Mouse (Mus musculus) layer of hippocampus, adult 11-12 months (tissue): ENCODE data around the gene Gdpd2.
A peak's percentile ranks its signal among the peaks of the same experiment; 100 is the strongest.

Experiments
- DNase-seq: peaks from one replicate; pipeline ENCODE4 v3.0.0; 2022; ENCODE audit warnings: low spot score

Gene Gdpd2

DNA sequence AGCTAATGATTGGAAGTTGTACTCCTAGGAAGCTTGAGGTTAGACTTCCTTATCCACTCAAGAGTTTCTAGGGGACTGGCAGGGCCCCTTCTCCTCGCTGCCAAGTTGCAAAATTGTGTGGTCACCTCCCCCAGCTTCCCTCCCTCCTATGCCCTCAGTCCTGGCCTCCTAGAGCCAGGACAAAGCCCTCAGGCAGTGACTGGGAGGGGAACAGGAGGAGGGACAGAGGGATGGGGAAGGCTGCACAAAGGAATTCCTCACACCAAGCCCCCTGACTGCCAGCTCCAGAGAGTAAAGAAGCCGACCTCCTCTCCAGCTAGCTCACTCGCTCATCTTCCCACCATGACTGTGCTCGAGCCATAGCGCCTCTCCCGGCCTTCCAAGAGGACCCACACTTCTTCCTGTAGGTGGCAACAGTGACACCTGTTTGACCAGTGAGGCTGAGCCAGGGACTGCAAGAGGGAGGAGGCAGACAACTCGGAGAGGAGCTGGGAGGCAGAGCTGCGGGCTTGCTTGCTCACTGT lies at the start of gene Gdpd2:
Gdpd2 (plus strand) TSS at position 209 of the 524 bp plus-strand sequence.
- DNase-seq = peak; percentile 7

- DNase-seq = no peak
These were observed 43.1 kb upstream of the Gdpd2 start for GRCm38 (mm10) chrX:100686527-100686926.

DNA sequence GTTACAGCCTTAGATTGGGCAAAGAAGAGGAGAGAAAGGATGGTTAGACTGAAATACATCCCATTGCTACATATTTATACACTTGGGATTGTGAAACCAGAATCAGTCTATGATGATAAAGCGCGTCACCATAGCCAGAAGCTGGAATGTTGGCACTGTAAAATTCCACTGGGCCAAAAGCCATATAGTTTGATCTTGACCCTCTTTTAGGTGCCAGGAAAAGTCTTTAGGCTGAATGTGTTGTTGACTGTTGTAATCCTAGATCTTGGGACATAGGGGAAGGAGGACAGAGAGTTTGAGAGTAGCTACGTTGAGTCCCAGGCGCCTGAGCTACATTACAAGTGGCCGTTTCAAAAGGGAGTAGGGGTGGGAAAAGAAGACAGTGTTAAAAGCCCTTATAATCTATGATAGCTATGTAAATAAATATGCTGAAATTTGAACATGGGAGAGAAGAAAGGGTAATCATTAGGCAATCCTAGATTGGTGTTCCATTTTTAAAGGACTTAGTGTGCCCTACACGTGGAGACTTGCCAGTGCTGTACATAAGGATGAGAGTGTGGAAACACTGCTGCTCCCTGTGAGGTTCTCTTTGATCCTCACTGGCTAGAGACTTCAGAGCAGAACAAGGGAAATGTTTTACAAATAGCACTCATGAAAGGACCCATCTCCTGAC lies 42.2 kb upstream of the Gdpd2 start:
- DNase-seq = no peak

DNA sequence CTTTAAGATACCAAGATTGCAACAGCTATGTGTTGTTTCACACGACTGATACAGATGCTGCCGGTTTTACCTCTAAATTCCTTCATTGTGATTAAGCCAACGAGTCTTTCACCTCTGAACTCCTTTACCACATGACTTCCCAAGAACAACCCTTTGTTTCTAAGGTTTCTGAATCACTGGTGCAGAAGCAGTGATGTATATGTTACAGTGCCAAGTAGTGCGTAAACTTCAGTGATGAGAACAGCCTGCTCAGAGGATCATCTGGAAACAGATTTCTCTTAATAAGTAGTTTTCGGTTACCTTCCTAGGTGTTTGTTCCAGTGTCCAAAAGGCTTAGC lies 41.7 kb upstream of the Gdpd2 start:
- no peak for DNase-seq

DNA sequence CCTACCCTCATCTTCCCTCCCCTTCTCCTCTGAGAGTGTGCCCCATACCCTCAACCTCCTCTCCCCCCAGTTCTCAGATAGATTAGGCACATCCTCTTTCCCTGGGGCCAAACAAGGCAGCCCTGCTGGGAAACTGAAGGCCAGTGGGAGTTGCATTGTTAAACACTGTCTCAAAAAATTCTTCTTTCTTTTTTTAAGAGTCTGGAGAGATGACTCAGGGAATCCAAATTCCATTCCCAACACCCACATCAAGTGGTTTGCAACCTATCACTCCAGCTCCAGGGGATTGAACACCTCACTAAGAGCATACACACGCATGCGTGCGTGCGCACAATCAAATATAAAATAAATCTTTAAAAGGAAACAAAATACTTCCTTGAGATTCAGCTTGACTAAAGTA lies 32.9 kb upstream of the Gdpd2 start:
- DNase-seq = no peak

- no peak for DNase-seq
These were observed 21.6 kb upstream of the Gdpd2 start for GRCm38 (mm10) chrX:100708032-100708431.

- no peak for DNase-seq
These were observed 13.5 kb upstream of the Gdpd2 start for GRCm38 (mm10) chrX:100716173-100716572.

GRCm38 (mm10) chrX:100728947-100729346 lies 726 bp upstream of the Gdpd2 start:
- no peak for DNase-seq

DNA sequence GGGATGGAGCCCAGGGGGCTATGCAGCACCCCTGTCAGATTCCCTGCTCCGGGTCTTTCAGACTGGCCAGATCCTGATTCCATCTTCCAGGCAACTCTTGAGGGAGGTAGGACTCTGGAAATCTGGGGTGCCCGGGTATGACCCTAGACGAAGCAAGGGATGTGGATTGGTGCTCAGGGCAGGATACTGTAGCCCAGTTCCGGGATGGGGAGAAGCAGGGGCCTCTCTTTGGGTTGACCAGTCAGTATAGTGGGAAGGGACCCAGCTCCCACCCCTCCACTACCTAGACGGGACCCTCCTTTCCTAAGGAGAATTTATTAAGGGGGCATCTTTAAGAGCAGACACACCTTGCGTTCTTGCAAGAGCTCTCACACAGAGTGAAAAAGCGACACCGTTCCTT lies 593 bp downstream of the Gdpd2 start:
- no peak for DNase-seq

DNA sequence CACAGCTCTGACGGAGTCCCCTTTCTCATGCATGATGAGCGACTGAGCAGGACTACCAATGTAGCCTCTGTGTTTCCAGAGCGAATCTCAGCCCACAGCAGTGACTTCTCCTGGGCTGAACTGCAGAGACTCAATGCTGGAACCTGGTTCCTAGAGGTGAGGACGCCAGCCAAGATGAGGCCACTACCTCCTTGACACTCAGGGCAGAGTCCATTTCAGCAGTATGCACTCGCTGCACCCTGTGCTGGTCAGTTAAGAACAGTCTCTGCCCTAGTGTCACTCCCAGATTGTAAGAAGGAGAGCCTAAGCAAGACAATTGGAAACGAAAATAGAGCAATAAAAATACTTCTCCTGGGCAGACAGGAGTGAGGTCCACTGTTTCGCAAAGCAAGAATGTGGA lies 4.7 kb downstream of the Gdpd2 start:
- no peak for DNase-seq

GRCm38 (mm10) chrX:100738918-100739317 lies 9.2 kb downstream of the Gdpd2 start:
- peak; percentile 76 for DNase-seq

GRCm38 (mm10) chrX:100739443-100739842 lies 9.8 kb downstream of the Gdpd2 start:
- DNase-seq = peak; percentile 18

- DNase-seq = peak; percentile 53
These were observed 11.1 kb downstream of the Gdpd2 start for GRCm38 (mm10) chrX:100740785-100741184.

- peak; percentile 91 for DNase-seq
These were observed 12.3 kb downstream of the Gdpd2 start for GRCm38 (mm10) chrX:100741940-100742339.

DNA sequence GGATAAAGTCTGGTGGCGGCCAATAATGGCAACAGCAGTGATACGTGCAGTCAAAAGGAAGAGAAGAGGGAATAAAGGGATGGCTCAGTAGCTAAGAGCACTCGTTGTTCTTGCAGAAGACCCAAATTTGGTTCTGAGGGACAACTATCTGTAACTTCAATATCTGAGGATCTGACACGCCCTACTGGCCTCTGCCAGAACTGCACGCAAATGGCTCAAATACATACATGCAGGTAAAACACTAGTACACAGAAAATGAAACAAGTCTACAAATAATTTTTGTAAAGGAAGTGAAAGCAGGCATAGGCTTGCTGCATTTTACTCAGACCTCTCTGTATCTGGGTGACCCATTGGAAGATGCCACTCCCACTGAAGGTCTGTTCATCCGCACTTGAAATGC lies 36.2 kb downstream of the Gdpd2 start:
- DNase-seq = no peak

GRCm38 (mm10) chrX:100767181-100767884 lies 37.7 kb downstream of the Gdpd2 start, which contains the start of gene Dlg3:
Dlg3 (plus strand) TSS chrX:100767722.
- peak; percentile 54 for DNase-seq

- no peak for DNase-seq
These were observed 38.4 kb downstream of the Gdpd2 start for GRCm38 (mm10) chrX:100767885-100768626.

DNA sequence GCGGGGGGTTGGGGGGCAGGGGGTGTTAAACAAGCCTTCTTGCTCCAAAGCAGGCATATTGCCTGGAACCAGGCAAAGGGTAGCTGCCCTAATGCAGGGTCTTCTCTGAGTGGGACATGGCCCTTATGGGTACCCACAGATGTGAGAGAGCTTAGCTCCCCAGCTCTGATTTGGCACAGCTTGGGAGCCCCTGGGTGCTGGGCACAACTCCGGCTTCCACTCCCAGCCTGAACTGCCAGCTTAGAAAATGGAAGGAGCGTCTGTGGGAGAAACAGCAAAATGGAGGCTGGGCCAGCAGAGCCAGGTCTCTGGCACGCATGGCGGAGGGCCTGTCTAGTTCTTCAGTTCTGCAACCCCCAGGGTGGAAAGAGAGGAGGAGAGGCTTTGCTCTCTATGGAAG lies 39.6 kb downstream of the Gdpd2 start:
- DNase-seq = no peak

DNA sequence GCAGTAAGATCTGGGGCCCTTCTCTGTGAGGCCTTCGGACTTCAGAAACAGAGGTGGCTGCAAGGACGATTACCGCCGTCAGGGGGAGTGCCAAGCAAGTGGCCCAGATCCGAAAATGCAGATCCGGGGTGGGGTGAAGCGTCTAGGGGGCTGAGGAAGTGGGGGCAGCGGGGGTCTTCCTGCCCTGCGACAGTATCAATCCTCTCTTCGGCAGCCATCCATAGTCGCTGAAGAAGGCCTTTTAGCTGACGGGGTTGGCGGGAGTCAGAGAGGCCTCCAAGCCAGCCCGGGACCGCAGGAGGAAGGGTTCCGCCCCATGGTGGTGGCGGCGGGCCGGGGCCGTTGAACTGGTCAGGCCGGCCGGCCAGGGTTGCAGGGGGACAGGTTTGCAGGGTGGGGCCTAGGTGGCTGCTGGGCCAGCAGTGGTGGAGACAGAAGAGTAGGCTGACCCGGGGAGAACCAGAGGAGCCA lies 44.7 kb downstream of the Gdpd2 start:
- DNase-seq = peak; percentile 47

DNA sequence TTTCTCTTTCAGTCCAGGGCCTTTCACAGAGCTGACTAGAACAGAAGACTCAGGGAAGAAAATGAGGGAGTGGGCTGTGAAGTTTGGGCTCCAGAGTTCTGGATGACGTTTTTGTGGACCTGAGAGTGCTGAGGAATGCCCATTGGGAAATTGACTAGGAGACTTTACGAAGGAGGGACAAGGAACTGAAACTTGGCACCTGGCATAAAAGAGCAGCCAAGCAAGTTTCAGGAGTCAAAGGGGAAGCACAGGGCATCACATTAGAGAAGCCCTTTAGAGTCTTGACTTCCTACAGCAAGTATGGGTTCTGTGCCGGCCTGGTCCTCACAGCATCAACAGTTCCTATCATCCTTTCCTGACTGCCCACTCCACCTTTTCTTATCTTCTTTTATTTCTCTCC lies 45.7 kb downstream of the Gdpd2 start:
- no peak for DNase-seq

DNA sequence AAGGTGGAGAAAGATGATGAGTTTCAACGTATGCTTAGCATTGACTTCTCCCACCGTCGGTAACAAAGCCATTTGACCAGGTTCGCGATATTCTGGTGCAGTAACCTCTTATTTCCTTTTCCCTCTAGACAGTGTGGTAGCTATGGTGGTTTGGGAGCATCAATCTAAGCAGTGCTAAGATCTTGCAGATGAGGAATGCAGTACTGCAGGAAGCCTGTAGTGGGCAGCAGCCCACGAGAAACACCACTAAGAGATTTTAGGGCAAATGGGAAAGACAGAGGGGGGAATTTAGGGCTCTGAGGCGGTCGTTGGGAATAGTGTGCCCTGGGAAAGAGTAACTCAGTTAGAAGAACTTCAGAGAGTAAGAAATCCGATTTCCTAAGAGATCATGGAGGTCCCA lies 46.8 kb downstream of the Gdpd2 start:
- DNase-seq = peak; percentile 69

DNA sequence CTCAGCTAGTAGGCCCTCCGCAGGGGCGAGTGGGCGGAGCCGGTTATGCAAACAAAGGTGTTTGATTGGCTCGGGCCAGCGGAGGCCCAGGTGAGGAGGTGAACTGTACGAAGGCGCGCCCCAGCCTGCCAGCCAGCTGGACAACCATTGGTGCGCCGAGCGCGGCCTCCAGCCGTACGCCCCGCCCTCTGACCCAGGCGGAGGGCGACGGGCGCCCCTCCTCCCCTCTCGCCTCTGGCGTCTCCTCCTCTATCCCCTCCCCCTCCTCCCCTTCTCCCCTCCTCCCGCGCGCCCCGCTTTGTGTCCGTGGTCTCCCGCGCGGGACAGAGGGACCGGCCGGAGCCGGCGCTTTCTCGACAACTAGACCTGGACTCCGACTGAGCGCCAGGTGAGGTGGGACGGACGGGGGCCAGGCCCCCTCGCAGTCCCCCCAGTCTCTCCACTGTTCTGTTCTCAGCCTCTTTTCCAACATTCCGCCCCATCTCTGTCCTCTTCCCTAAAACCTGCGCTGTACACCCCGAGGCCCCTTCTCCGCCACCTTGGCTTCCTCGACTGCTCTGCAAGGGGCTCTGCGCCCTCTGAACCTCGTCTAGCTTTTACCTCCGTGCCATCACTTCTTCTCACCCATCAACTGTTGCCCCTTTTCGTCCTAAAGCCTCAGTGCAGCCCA lies 47.4 kb downstream of the Gdpd2 start:
- peak; percentile 19 for DNase-seq
